Mouse (Mus musculus) testis, adult 2 months (tissue): ENCODE results near the gene Togaram2.

Experiments
- CTCF ChIP-seq: fragments of 200-500 bp; IDR thresholded peaks from 2 replicates; pipeline ENCODE4 v1.5.1; 2012; ENCODE audit warnings: low read depth, mild to moderate bottlenecking, inconsistent platforms, low read length, moderate library complexity; ENCODE audit not compliant: control insufficient read depth, insufficient read depth, insufficient replicate concordance
- POLR2A ChIP-seq: fragments of 200-500 bp; IDR thresholded peaks from 2 replicates; pipeline ENCODE4 v1.6.1; 2012; ENCODE audit warnings: low read depth, mild to moderate bottlenecking, inconsistent platforms, low read length, moderate library complexity; ENCODE audit not compliant: control insufficient read depth

DNA sequence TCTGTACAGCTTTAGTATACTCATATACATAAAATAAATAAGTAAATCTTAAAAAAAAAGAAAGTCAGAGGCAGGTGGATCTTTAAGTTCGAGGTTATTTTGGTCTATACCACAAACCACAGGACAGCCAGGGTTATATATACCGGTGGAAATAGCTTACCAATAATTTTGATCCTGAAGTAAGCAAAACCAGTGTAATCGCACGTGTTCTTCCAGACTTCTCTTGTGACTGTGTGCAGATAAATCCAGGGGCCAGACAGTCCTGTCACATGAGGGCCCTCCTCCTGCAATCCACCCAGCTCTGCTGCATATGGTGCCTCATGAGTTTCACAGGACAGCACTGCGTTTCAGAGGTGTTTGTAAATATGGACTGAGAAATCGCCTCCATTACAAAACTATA, 9.6 kb upstream of the Togaram2 start:
- TF ChIP-seq CTCF (no peak), POLR2A (no peak)
